Mouse (Mus musculus): ENCODE measurements around the gene Dbh.

DNA sequence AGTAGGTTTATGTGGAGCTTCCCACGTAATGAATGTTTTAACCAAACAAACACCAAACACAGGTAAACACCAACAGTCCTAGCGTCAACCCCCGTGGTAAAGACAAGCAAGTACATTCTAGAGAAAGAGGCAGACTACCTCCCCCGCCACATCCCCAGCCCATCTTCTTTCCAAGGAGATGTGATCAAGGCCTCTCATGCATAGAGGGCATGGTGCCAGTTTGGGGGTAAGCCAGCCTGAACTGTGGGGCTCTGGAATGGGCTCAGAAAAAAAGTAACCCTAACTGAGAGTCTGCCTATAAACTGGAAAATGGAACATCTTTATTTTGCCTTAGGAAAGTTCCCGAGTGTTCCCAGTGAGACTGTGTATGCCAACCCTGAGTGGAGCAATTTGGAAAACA is 29.1 kb upstream of the Dbh start:
- no peak for TF ChIP-seq GATA1 (IDR thresholded peaks at IDR 0.05; ENCODE audit: borderline replicate concordance, low read length)
- no peak for TF ChIP-seq FLI1 (IDR thresholded peaks at IDR 0.05; ENCODE audit: low read length)
